Mouse (Mus musculus) left cerebral cortex, postnatal 4 days (tissue): ENCODE data around the gene Hrc. TPM values are rescaled to one million over a fixed set of nuclear protein-coding genes. Genes with fewer than 3 reads are reported as not detected.
A peak's percentile ranks its signal among the peaks of the same experiment; 100 is the strongest.

Experiments used
- DNase-seq: peaks from one replicate; pipeline ENCODE4 v3.0.0-alpha.2; 2022
- intact Hi-C: fragments of 180-260 bp; cut with DNase I; formaldehyde crosslinking; loops from one replicate; pipeline ENCODE4 v1.15.1; 2025
- total RNA-seq, 2 experiments: library from RNA; stranded (reverse); gene quantifications; 2 replicates each; pipeline ENCODE4 v1.2.3; 2021

Hrc gene
- under 1 TPM; 0.36 to 0.38 TPM for total RNA-seq

GRCm38 (mm10) chr7:45335056-45335455, at the start of gene Hrc:
Gene Hrc (plus strand): TSS chr7:45335290.
- DNase-seq = no peak
- intact Hi-C loops = no loop called here

GRCm38 (mm10) chr7:45286486-45286885, 48.6 kb upstream of the Hrc start:
- intact Hi-C loops = no loop called here
- DNase-seq = no peak

DNA sequence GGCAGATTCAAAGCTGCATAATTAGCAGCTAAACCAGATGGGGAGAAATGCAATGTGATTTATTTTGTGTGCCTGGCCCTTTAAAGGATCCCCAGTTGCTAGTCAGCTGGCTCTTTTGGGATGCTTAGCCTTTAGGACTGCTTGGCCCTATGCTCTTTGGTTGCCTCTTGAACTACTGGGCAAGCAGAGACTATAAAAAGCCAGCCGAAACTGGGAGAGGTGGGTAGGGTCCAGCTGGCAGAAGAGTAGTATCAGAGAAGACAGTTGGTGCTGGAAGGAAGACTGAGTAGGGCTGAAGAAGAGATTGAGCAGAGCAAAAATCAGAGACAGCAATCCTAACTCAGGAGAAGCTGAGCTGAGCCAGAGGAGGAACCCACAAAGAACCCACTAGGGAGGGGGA, 38.5 kb upstream of the Hrc start:
- no peak for DNase-seq
- intact Hi-C loops = loop anchor here (5.0 kb wide), 1 partner anchor 134 kb away; the partner anchor contains the start of gene Slc17a7

- intact Hi-C loops = loop anchor here (5.0 kb wide), 1 partner anchor 135 kb away; the partner anchor contains the start of gene Slc17a7
- no peak for DNase-seq
Measured at GRCm38 (mm10) chr7:45297563-45297962, 37.5 kb upstream of the Hrc start.

GRCm38 (mm10) chr7:45299752-45300151, 35.3 kb upstream of the Hrc start:
- DNase-seq = peak; percentile 67
- intact Hi-C loops = loop anchor here (5.0 kb wide), 1 partner anchor 137 kb away; the partner anchor contains the start of gene Slc17a7

- peak; percentile 79 for DNase-seq
- intact Hi-C loops = no loop called here
Measured at GRCm38 (mm10) chr7:45300270-45300669, 34.8 kb upstream of the Hrc start.

DNA sequence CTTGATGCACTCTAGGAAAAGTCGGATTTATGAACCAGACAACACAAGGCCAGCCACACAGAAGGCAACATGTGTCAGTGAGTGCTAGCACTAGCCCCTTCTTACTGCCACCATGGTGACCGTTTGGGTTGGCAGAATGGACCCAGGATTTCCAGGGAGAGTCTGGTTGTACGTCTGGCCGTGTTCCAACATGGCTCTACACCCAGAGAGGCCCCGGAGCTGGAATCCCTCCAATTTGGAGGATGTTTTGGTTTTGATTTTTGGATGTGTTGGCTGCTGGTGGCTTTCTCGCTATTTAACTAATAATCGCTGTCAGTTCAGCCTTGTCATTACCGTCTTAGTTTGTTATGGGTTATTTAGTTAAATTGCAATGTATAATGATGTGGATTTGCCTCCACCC, 32.5 kb upstream of the Hrc start:
- peak; percentile 75 for DNase-seq
- intact Hi-C loops = no loop called here

DNA sequence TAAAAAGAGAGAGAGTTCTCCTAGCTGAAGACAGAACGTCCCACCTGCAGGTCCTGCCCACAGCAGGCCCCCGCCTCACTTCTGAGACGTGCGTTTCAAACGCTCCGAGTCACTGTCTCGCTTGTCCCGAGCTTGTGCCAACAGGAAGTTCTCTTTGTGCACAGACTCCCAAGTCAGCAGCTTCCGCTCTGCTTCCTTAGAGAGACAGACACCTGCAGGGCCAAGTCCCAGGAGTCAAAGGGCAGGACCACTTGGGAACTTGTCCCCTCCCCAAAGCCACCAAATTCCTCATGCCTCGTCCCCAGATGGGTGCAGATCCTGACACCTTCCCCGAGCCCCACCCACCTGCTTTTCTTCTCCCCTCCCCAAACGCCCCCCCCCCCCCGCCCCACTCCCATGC, 30.2 kb upstream of the Hrc start:
- no peak for DNase-seq
- intact Hi-C loops = no loop called here

- intact Hi-C loops = no loop called here
- peak; percentile 74 for DNase-seq
Measured at GRCm38 (mm10) chr7:45305275-45305674, 29.8 kb upstream of the Hrc start.

- intact Hi-C loops = no loop called here
- no peak for DNase-seq
Measured at GRCm38 (mm10) chr7:45308551-45309240, 26.4 kb upstream of the Hrc start.

DNA sequence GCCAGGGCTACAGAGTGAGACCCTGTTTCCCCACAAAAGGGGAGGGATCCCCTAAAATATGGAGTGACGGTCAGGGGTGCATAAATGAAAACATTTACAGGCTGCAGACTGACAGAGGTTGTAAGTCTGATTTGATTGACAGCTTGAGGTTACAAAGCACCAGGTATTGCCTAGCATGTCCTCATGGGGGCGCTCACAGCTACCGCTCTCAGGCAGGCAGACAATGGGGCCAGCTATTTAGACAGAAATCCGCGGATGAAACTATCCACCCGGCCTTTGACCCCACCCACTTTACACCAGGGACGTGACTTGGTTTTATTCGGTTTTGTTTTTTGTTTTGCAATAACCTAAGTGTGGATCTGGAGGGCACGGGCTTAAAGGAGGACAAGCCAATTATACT, 25.6 kb upstream of the Hrc start:
- intact Hi-C loops = no loop called here
- peak; percentile 68 for DNase-seq

GRCm38 (mm10) chr7:45312023-45312422, 23.1 kb upstream of the Hrc start:
- intact Hi-C loops = no loop called here
- no peak for DNase-seq

GRCm38 (mm10) chr7:45312686-45313453, 22.2 kb upstream of the Hrc start:
- no peak for DNase-seq
- intact Hi-C loops = no loop called here

- no peak for DNase-seq
- intact Hi-C loops = no loop called here
Measured at GRCm38 (mm10) chr7:45313495-45313894, 21.6 kb upstream of the Hrc start.

DNA sequence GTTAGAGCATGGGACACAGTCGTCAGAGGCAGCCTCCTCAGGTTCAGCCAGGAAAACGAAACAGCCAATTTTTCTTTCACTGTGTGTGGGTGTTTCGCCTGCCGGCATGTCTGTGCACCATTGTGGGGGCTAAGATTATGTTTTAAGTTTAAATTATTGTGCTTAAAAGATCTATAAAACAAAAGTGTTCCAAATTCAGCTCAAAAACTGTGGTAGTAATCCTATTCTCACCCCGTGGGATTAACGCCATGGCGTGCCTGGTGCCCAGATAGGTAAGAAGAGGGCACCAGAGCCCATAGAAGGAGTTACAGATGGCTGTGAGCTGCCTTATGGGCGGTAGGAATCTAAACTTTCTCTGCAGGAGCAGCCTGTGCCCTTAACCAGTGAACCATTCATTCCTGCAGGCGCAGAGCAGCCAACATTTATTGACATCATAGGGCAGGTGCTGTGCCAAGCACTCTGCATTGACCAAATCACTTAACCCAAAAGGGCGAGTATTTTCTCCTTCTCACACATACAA, 19.8 kb upstream of the Hrc start:
- no peak for DNase-seq

DNA sequence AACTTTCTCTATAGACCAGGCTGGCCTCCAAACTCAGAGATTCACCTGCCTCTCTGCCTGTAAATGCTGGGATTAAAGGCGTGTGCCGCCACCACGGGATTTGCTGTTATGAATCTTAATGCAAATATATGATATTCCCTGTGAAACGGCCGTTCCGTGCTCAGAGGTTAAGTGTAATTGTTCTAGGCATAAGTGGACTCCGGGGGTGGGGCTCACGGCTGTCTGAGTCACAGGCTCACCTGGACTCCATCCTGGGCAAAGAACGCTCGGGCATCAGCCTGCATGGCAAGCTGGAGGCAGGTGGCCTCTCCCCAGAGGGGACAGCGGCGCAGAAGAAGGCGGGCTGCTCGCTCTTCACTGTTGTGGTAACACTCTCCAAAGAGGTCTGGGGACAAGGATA, 18.6 kb upstream of the Hrc start:
- intact Hi-C loops = no loop called here
- no peak for DNase-seq

More for the DNA sequence above, 19.8 kb upstream of the Hrc start:
- intact Hi-C loops = no loop called here

GRCm38 (mm10) chr7:45322245-45322644, 12.8 kb upstream of the Hrc start:
- no peak for DNase-seq
- intact Hi-C loops = no loop called here

- DNase-seq = no peak
Measured at GRCm38 (mm10) chr7:45323069-45323468, 12.0 kb upstream of the Hrc start.

GRCm38 (mm10) chr7:45325800-45326199, 9.3 kb upstream of the Hrc start:
- intact Hi-C loops = no loop called here
- no peak for DNase-seq

More at GRCm38 (mm10) chr7:45323069-45323468, 12.0 kb upstream of the Hrc start:
- intact Hi-C loops = no loop called here

GRCm38 (mm10) chr7:45328841-45329475, 6.1 kb upstream of the Hrc start:
- DNase-seq = no peak
- intact Hi-C loops = no loop called here

- intact Hi-C loops = no loop called here
Measured at GRCm38 (mm10) chr7:45331502-45331901, 3.6 kb upstream of the Hrc start.

More at GRCm38 (mm10) chr7:45331502-45331901, 3.6 kb upstream of the Hrc start:
- no peak for DNase-seq
